In the genomic region with DNA sequence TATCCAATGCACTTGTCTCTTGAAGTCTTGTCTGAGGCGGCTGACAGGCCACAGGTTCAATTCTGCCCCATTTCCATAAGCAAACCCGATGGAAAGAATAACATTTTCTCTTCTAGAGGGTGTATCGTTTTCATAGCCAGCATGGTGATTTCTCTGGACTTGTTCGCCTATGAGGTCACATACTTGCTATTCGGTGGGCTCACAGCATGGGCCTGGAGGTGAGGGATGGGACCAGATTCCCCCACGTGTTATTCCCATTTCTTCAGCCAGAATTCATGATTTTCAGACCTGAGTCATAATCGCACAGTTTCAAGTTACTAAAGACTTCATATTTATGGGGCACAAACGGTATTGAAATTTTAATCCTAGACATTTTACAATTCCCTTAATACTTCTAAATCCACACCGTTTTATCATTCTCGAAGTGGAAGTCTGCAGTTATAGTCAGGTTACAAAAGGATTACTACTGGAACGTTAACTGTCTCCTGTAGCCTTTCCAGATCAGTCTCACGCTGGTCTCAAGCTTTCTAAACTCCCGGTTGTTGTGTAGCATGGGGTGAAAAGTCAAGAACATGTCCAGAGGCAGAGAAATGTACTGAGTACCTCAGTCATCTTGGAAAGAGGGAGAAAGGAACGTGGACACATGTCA, we compare ENCODE assay signal across 19 mouse cellular contexts.
"Had no signal": no experiment of that assay in that cellular context is flagged by ENCODE, and none has a peak within 500 bp of the region (broad histone marks: within the 10 kb centered on the region; RNA-seq: fewer than 3 reads in every experiment).

No protein-coding gene starts in this region.

- H3K36me3 ChIP-seq: midbrain, embryonic 10.5 days; midbrain, embryonic 12.5 days; neural tube, embryonic 13.5 days; neural tube, embryonic 15.5 days had no signal

- H3K9ac ChIP-seq: lung, embryonic 14.5 days; midbrain, embryonic 12.5 days; neural tube, embryonic 13.5 days; neural tube, embryonic 15.5 days had no signal

- H3K27me3 ChIP-seq: midbrain, embryonic 12.5 days; neural tube, embryonic 13.5 days; neural tube, embryonic 15.5 days had no signal

- H3K9me3 ChIP-seq: midbrain, embryonic 10.5 days; midbrain, embryonic 12.5 days; neural tube, embryonic 13.5 days; neural tube, embryonic 15.5 days had no signal

- H3K4me1 ChIP-seq: midbrain, embryonic 10.5 days; midbrain, embryonic 12.5 days; neural tube, embryonic 13.5 days; neural tube, embryonic 15.5 days had no signal

- DNase-seq: lung, adult 18-20 months; lung, embryonic 14.5 days; lung, postnatal 10 days; lung, postnatal 4 days; midbrain, embryonic 14.5 days; retina, postnatal 1 day; right cerebral cortex, adult 18-20 months; right cerebral cortex, postnatal 25 days; right cerebral cortex, postnatal 4 days; spleen, adult 18-20 months; thymus, adult 18-20 months; thymus, postnatal 14 days; thymus, postnatal 36 days had no signal

- H3K4me3 ChIP-seq: midbrain, embryonic 10.5 days; midbrain, embryonic 12.5 days; myocyte; neural tube, embryonic 13.5 days; neural tube, embryonic 15.5 days had no signal

- ATAC-seq: midbrain, embryonic 16.5 days had no signal

- H3K4me2 ChIP-seq: lung, embryonic 14.5 days; midbrain, embryonic 12.5 days; neural tube, embryonic 13.5 days; neural tube, embryonic 15.5 days had no signal

- H3K27ac ChIP-seq: midbrain, embryonic 10.5 days; midbrain, embryonic 12.5 days; neural tube, embryonic 13.5 days; neural tube, embryonic 15.5 days had no signal
